ENCODE assay signal across 8 mouse cellular contexts in the genomic region with DNA sequence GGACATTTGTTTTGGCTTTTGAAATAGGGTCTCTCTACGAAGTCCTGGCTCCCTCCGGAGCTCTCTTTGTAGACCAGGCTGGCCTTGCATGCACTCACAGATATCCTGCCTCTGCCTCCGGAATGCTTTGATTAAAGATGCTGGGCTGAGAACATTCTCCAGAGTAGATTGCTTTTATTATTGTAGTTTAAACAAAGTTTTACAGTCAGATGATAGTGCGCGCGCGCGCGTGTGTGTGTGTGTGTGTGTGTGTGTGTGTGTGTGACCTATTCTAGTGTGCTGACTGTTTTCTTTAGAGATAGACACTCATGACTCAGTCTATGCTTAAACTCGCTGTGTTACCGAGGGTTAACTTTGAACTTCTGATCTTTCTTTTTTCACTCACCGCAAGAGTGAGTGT. TPM values are rescaled to one million over a fixed set of nuclear protein-coding genes. Genes with fewer than 3 reads are reported as not detected.
A peak's percentile ranks its signal among the peaks of the same experiment; 100 is the strongest.
DNase-seq lines count a peak whose midpoint lies in the region; ATAC-seq and TF ChIP-seq lines count a peak whose summit lies in the region.

No protein-coding gene starts in this region.

- no peaks in the 10 kb centered on the region for H3K4me1 ChIP-seq in cerebellum, adult 2 months (ENCODE audit: control insufficient read depth, insufficient read depth, low read length)
- H3K4me1 ChIP-seq in forebrain, embryonic 13.5 days, result no peaks in the 10 kb centered on the region
- H3K4me1 ChIP-seq in hindbrain, postnatal 0 days (ENCODE audit: insufficient read depth, low read length), result no peaks in the 10 kb centered on the region; the same call in 1 of the 2 replicates
- no peaks in the 10 kb centered on the region for H3K4me1 ChIP-seq in limb, embryonic 15.5 days
- H3K4me1 ChIP-seq in midbrain, postnatal 0 days (ENCODE audit: insufficient read depth, low read length), result peaks cover 2% of the 10 kb centered on the region; the same call in 1 of the 2 replicates

- ATAC-seq in forebrain, embryonic 13.5 days, result peak; percentile 28; the same call in 1 of the 2 replicates
- no peak for ATAC-seq in hindbrain, postnatal 0 days
- ATAC-seq in limb, embryonic 15.5 days (ENCODE audit: insufficient number of reproducible peaks, low FRiP score, low TSS enrichment, low read depth), result no peak
- no peak for ATAC-seq in midbrain, postnatal 0 days (ENCODE audit: low FRiP score)
- ATAC-seq in monocyte, adult 5-6 weeks (replicated peaks; ENCODE audit: insufficient number of reproducible peaks, low FRiP score, low TSS enrichment, poor library complexity, severe bottlenecking), result no peak

- H3K4me3 ChIP-seq in cerebellum, adult 2 months (replicated peaks; ENCODE audit: insufficient read depth, low read depth, low read length), result peak overlapping the region; percentile 78
- peak overlapping the region; percentile 61 for H3K4me3 ChIP-seq in forebrain, embryonic 13.5 days
- peak overlapping the region; percentile 53 for H3K4me3 ChIP-seq in hindbrain, postnatal 0 days (ENCODE audit: low read length)
- H3K4me3 ChIP-seq in limb, embryonic 15.5 days, result peak overlapping the region; percentile 9
- H3K4me3 ChIP-seq in midbrain, postnatal 0 days (ENCODE audit: low read depth, low read length), result peak overlapping the region; percentile 40

- TF ChIP-seq POLR2A in cerebellum, adult 2 months (IDR thresholded peaks at IDR 0.05; ENCODE audit: borderline replicate concordance, insufficient read depth, low read length), result no peak

- H3K36me3 ChIP-seq in forebrain, embryonic 13.5 days (ENCODE audit: poor library complexity, severe bottlenecking), result no peaks in the 10 kb centered on the region
- H3K36me3 ChIP-seq in hindbrain, postnatal 0 days (ENCODE audit: insufficient read depth, low read length), result no peaks in the 10 kb centered on the region
- H3K36me3 ChIP-seq in limb, embryonic 15.5 days, result no peaks in the 10 kb centered on the region
- H3K36me3 ChIP-seq in midbrain, postnatal 0 days (ENCODE audit: insufficient read depth, low read length), result no peaks in the 10 kb centered on the region

- WGBS in cerebellum, adult 2 months, result 83% methylated on average over 12 of the region's 12 CpGs
- 82% methylated on average over 12 of the region's 12 CpGs for WGBS in forebrain, embryonic 13.5 days
- 87% methylated on average over 12 of the region's 12 CpGs for WGBS in hindbrain, postnatal 0 days
- 84% methylated on average over 12 of the region's 12 CpGs for WGBS in limb, embryonic 15.5 days
- WGBS in midbrain, postnatal 0 days, result 85% methylated on average over 12 of the region's 12 CpGs

- H3K27me3 ChIP-seq in cerebellum, adult 2 months (ENCODE audit: control insufficient read depth, insufficient read depth, low read length), result no peaks in the 10 kb centered on the region
- no peaks in the 10 kb centered on the region for H3K27me3 ChIP-seq in forebrain, embryonic 13.5 days
- no peaks in the 10 kb centered on the region for H3K27me3 ChIP-seq in hindbrain, postnatal 0 days (ENCODE audit: insufficient read depth, low read length)
- H3K27me3 ChIP-seq in limb, embryonic 15.5 days, result no peaks in the 10 kb centered on the region
- H3K27me3 ChIP-seq in midbrain, postnatal 0 days (ENCODE audit: insufficient read depth, low read length), result no peaks in the 10 kb centered on the region

- H3K27ac ChIP-seq in cerebellum, adult 2 months (ENCODE audit: insufficient read depth, low read length), result no peak overlapping the region
- no peak overlapping the region for H3K27ac ChIP-seq in forebrain, embryonic 13.5 days
- no peak overlapping the region for H3K27ac ChIP-seq in hindbrain, postnatal 0 days
- H3K27ac ChIP-seq in limb, embryonic 15.5 days, result no peak overlapping the region
- no peak overlapping the region for H3K27ac ChIP-seq in midbrain, postnatal 0 days (ENCODE audit: low read depth, low read length)

- peak; percentile 20 to 30 for DNase-seq in cerebellum, adult 2 months
- DNase-seq in cerebellum, adult 11-12 months, result no peak
- DNase-seq in ZHBTc4 (ENCODE audit: low read depth, low spot score), result peak; percentile 27
- DNase-seq in hindbrain, postnatal 0 days (ENCODE audit: low spot score), result peak; percentile 2
- DNase-seq in midbrain, postnatal 0 days (ENCODE audit: low spot score), result no peak

- peaks cover 10% of the 10 kb centered on the region; the same call in 1 of the 2 replicates for H3K9me3 ChIP-seq in forebrain, embryonic 13.5 days (replicated peaks)
- no peaks in the 10 kb centered on the region for H3K9me3 ChIP-seq in hindbrain, postnatal 0 days (ENCODE audit: low read length)
- no peaks in the 10 kb centered on the region for H3K9me3 ChIP-seq in limb, embryonic 15.5 days
- H3K9me3 ChIP-seq in midbrain, postnatal 0 days (ENCODE audit: low read length), result 0 out of 2 replicates have a peak, but pooled peaks cover 8% of the 10 kb centered on the region

- H3K9ac ChIP-seq in forebrain, embryonic 13.5 days, result 0 out of 2 replicates have a peak overlapping the region, but pooled peaks have one; percentile 5
- H3K9ac ChIP-seq in hindbrain, postnatal 0 days (replicated peaks; ENCODE audit: low read length), result peak overlapping the region; percentile 41; the same call in 1 of the 2 replicates
- H3K9ac ChIP-seq in limb, embryonic 15.5 days, result no peak overlapping the region
- H3K9ac ChIP-seq in midbrain, postnatal 0 days (replicated peaks; ENCODE audit: low read length, poor library complexity, severe bottlenecking), result peak overlapping the region; percentile 40; the same call in 1 of the 2 replicates

- peak overlapping the region; percentile 57 for H3K4me2 ChIP-seq in forebrain, embryonic 13.5 days
- peak overlapping the region; percentile 61 for H3K4me2 ChIP-seq in hindbrain, postnatal 0 days (ENCODE audit: low read depth, low read length)
- peak overlapping the region; percentile 23; the same call in 1 of the 2 replicates for H3K4me2 ChIP-seq in limb, embryonic 15.5 days
- peak overlapping the region; percentile 49 for H3K4me2 ChIP-seq in midbrain, postnatal 0 days (ENCODE audit: low read depth, low read length, poor library complexity, severe bottlenecking)

- no peak for TF ChIP-seq CTCF in cerebellum, adult 2 months (IDR thresholded peaks at IDR 0.05; ENCODE audit: borderline replicate concordance, insufficient read depth, low read depth, low read length)
- no peak for TF ChIP-seq CTCF in hindbrain, postnatal 0 days (IDR thresholded peaks at IDR 0.05; ENCODE audit: low read depth)
- no peak for TF ChIP-seq CTCF in midbrain, postnatal 0 days (IDR thresholded peaks at IDR 0.05)

RNA-seq across cellular contexts. Expression of a gene that starts 0.8 kb away (rescaled TPM):
- polyA plus RNA-seq in cerebellum, adult 2 months (2012; rRNA removed), result 2.6 and 2.7 TPM in 2 replicates
- polyA plus RNA-seq in forebrain, embryonic 13.5 days (2015; fragmentation: Nextera tagmentation; extraction: Ambion mirVana), result 2.7 and 3.2 TPM in 2 replicates
- 3.7 TPM in 2 replicates for total RNA-seq in hindbrain, postnatal 0 days (2014; rRNA removed)
- 1.2 and 1.4 TPM in 2 replicates for polyA plus RNA-seq in hindbrain, postnatal 0 days (2015; fragmentation: Nextera tagmentation; extraction: Ambion mirVana)
- polyA plus RNA-seq in limb, embryonic 15.5 days (2015; fragmentation: Nextera tagmentation; extraction: Ambion mirVana), result 1.3 and 1.6 TPM in 2 replicates
- total RNA-seq in midbrain, postnatal 0 days (2014; rRNA removed), result 6.2 and 8.2 TPM in 2 replicates
- 1.5 and 1.8 TPM in 2 replicates for polyA plus RNA-seq in midbrain, postnatal 0 days (2015; fragmentation: Nextera tagmentation; extraction: Ambion mirVana)
- total RNA-seq in monocyte, adult 5-6 weeks (2017), result 4.3 to 5.4 TPM (median 4.9 TPM) in 3 replicates

Comparison
In these comparisons a context has a peak if more than half of its experiments do, and no peak if none do; other contexts are left out.
1. DNase-seq: peak in cerebellum, adult 2 months (2 of 2), ZHBTc4 (single experiment) and hindbrain, postnatal 0 days (single experiment); none in cerebellum, adult 11-12 months (single experiment) and midbrain, postnatal 0 days (single experiment).
2. H3K4me3 ChIP-seq: peak in every context shown above with its lines; median percentile 78 in cerebellum, adult 2 months; 61 in forebrain, embryonic 13.5 days; 53 in hindbrain, postnatal 0 days; 40 in midbrain, postnatal 0 days; 9 in limb, embryonic 15.5 days.
3. Peak in every context shown above with its lines, with median percentiles within 50 percentile points of each other: H3K4me2 ChIP-seq.